Mouse (Mus musculus) v-Abl transformed pro-B cells (cell line): ENCODE data around the gene Nes.

ENCODE experiments used
- in situ Hi-C, 2 experiments: fragments of 400-800 bp; cut with MboI; formaldehyde crosslinking; loops; one replicate each; pipeline ENCODE4 v1.15.1; 2025; ENCODE audit not compliant: unreplicated experiment in 2 of 2

Gene Nes

GRCm38 (mm10) chr3:88000181-88000580 lies 29.3 kb downstream of the Nes start, which contains the start of gene Bcan:
TSS of gene Bcan (minus strand) at chr3:88000230.
- in situ Hi-C loops: loop anchor here in 1 of 2 experiments (10.0 kb wide), 1 partner anchor 195 kb away; no protein-coding TSS in a partner anchor

DNA sequence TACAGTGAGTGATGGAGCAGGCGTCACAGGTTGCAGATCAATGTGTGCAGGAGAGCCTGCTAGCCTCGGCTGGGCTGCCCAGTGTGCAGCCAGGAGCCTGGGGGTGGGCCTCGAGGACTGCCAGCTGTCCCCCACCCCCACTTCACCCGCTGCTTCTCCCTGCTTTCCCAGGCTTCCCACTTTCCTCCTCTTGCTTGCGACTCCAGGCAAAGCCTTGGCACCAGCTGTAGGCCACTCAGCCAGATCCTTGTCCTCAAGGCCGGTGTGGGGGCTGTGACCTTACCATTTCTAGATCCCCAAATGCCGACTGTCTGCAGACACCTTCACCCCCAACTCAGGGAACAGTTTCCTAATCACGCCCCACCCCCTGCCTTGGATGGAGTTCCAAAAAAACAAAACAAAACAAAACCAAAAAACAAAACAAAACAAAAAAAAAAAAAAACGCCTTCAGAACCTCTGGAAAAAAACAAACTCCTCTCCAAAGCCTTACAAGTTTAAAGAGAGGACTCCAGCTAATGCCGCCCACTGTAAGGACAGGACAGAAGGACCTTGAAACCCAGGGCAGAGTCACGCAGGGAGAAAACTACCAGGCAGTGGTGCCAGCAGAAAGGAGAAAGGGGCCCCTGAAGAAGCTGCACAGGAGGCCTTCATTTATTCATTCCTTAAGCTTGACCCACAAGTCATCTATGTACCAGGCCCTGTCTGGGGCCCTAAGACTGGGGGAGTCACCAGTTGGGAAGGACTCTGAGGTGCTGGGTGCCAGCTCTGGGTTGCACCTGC lies 30.1 kb downstream of the Nes start:
- in situ Hi-C loops: loop anchor here in 1 of 2 experiments (10.0 kb wide), 1 partner anchor 194 kb away; no protein-coding TSS in a partner anchor

DNA sequence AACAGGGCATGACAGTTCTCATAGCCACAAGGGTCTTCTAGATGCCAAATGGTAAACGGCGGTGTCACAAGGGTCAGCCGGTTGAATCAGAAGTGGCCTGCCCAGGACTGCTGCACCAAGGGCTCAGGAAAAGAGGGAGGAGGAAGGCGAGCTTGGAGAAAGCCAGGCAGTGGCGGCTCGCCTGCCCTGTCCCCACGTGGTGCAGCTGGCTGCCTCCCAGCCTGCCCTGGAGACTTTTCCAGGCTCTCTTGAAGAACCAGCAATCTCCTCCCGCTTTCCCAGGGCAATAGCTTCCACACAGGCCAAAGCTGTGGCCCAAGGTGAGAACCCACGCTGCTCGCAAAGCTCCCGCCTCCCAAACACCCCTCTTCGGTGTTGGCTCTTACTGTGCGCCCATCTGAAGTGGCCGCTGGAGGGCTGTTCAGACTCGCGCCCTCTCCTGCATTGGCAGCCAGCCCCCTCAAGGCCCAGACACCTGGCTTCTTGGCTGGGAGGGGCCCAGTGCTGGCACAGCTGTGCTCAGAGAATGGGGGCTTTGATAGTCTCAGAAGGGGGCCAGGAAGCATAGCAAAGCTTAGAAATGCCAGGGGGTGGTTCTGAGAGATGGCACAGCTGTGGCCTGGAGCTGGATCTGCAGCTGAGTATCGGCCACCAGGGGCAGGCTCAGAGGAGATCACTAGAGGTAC lies 31.6 kb downstream of the Nes start:
- in situ Hi-C loops: loop anchor here in 1 of 2 experiments (10.0 kb wide), 1 partner anchor 192 kb away; no protein-coding TSS in a partner anchor

GRCm38 (mm10) chr3:88005822-88006786 lies 35.2 kb downstream of the Nes start:
- in situ Hi-C loops: loop anchor here (5.0 to 10.0 kb wide), 3 partner anchors 66 to 189 kb away; partner anchors contain the start of gene Ttc24 (in 1 of the 2)

GRCm38 (mm10) chr3:88010634-88011265 lies 39.9 kb downstream of the Nes start:
- in situ Hi-C loops: no loop called here

- in situ Hi-C loops: loop anchor here in 1 of 2 experiments (5.0 kb wide), 1 partner anchor 220 kb away; no protein-coding TSS in a partner anchor
Measured at GRCm38 (mm10) chr3:88022322-88023191, 51.7 kb downstream of the Nes start.

DNA sequence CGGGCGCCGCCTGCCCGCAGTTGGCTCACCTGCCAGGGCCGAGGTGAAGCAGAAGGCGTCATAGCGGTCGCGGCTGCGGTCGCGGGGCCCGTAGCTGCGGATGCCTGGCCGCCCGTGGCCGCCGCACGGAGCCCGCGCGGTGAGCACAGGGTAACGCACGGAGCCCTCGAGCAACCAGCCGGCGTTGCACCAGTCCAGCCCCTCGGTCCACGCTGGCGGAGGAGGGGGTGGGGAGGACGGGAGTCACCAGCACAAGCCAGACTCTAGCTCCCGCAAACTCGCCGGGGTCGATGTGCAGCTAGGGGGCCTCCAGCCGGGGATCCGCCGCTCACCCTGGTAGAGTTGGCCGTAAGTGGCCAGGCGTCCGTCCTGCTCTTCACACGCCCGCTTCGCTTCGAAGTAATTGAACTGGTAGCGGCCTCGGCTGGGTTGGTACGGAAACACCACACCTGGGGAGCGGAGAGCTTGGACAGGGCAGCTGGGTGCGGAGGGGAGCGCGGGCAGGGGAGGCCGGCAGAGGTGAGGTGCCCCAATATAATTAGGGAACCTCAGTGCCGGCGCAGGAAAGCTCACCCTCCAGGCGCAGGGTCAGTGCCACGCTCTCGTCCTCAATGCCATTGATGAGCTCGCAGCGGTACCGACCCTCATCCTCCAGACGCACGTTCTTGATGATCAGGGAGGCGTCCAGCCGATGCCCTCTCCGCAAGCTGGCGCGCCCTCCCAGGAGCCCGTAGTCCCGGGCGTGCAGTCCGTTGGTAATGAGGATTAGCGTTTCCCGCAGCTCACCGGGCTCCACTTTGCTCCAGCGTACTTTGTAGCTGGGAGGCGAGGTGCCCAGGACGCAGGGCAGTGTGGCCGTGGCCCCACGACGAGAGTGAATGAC lies 52.6 kb downstream of the Nes start:
- in situ Hi-C loops: loop anchor here in 1 of 2 experiments (5.0 kb wide), 1 partner anchor 219 kb away; no protein-coding TSS in a partner anchor

DNA sequence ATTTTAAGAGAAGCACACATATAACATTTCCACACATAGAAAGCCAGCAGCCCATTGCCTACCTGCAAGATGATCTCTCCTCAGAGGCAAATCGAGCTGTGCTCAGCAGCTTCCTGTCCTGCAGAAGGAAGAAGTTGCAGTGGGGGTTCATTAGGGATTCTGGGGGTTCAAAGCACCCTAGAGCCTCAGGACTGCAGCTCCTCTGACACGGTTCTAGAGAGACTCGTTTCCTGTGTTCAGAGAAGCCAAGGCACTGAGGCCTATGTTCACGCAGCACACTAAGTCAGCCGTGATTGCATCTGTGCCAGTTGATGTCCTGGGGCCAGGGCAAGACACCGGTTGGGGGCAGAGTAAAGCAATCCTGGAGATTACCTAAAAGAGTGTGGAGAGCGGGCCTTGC lies 55.9 kb downstream of the Nes start:
- in situ Hi-C loops: loop anchor here in 1 of 2 experiments (5.0 kb wide), 1 partner anchor 40 kb away; no protein-coding TSS in a partner anchor

DNA sequence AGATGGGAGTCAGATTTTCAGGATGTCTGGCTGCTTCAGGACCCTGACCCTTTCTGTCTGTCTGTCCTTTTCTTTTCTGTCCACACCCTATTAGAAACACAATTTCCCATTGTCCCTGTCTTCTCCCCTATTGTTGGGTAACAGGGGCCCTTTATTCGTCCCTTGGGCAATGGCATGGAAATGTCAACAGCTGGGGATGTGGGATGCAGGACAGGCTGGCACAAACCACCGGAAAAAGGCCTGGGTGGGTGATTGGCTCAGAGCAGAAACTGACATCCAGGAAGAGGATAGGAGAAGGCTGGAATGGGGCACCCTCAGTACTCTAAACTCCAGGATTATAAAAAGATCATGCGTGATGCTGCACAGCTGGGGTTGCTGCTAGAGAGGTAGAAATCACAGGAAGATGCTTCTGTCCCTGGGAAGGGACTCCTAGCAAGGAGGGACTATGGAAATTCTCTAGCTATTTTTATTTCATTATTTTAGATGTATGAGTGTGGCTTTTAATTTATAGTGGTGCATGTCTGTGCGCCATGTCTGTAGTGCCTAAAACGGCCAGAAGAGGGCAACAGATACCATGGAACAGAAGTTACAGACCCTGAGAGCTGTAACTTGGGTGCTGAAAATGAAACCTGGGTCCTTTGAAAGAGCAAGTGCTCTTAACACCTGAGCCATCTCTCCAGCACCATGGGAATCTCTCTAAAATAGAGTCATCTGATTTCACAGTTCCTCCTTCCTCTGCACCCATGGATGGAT lies 56.7 kb downstream of the Nes start, which contains the start of gene Hapln2:
Gene Hapln2 (minus strand): TSS at position 150 of the 753 bp plus-strand sequence.
- in situ Hi-C loops: loop anchor here in 1 of 2 experiments (5.0 kb wide), 1 partner anchor 40 kb away; no protein-coding TSS in a partner anchor
